Mouse (Mus musculus) stomach, postnatal 0 days (tissue): ENCODE data around the gene Dok3. TPM values are rescaled to one million over a fixed set of nuclear protein-coding genes. Genes with fewer than 3 reads are reported as not detected.

Source experiments
- ATAC-seq: fragments of 200-750 bp; cut with Nextera tagmentation; 2 replicates; pipeline ENCODE4 v1.8.0; 2017; ENCODE audit not compliant: low FRiP score, low TSS enrichment
- DNase-seq: peaks from one replicate; pipeline ENCODE4 v3.0.0-alpha.2; 2016; ENCODE audit warnings: low spot score
- H3K27ac ChIP-seq: fragments of 300-500 bp; sonication (generic); replicated peaks from 2 replicates; pipeline ENCODE4 v1.5.1; 2014; ENCODE audit warnings: mild to moderate bottlenecking, control low read depth
- H3K27me3 ChIP-seq: fragments of 300-500 bp; sonication (generic); 2 replicates; pipeline ENCODE4 v1.6.1; 2014; ENCODE audit warnings: low read length; ENCODE audit not compliant: control insufficient read depth, insufficient read depth
- H3K36me3 ChIP-seq: fragments of 300-500 bp; sonication (generic); 2 replicates; pipeline ENCODE4 v1.6.1; 2014; ENCODE audit warnings: low read length, mixed read lengths; ENCODE audit not compliant: control insufficient read depth, insufficient read depth
- H3K4me1 ChIP-seq: fragments of 300-500 bp; sonication (generic); replicated peaks from 2 replicates; pipeline ENCODE4 v1.6.1; 2014; ENCODE audit warnings: antibody characterized with exemption; ENCODE audit not compliant: control insufficient read depth, insufficient read depth
- H3K4me2 ChIP-seq: fragments of 300-500 bp; sonication (generic); replicated peaks from 2 replicates; pipeline ENCODE4 v1.6.1; 2014; ENCODE audit warnings: low read depth, mild to moderate bottlenecking, control low read depth, moderate library complexity
- H3K4me3 ChIP-seq: fragments of 300-500 bp; sonication (generic); 2 replicates; pipeline ENCODE4 v1.5.1; 2014; ENCODE audit warnings: low read depth, low read length, control low read depth
- H3K9ac ChIP-seq: fragments of 300-500 bp; sonication (generic); 2 replicates; pipeline ENCODE4 v1.6.1; 2014; ENCODE audit warnings: mild to moderate bottlenecking, low read length, control low read depth, mixed read lengths
- H3K9me3 ChIP-seq: fragments of 300-500 bp; sonication (generic); 2 replicates; pipeline ENCODE4 v1.6.1; 2016; ENCODE audit warnings: low read length; ENCODE audit not compliant: control insufficient read depth
- CTCF ChIP-seq: IDR thresholded peaks from 2 replicates; pipeline ENCODE4 v1.5.1; 2016; ENCODE audit warnings: antibody characterized with exemption, low read depth, mild to moderate bottlenecking, moderate library complexity
- EP300 ChIP-seq: optimal IDR thresholded peaks from 2 replicates; pipeline ENCODE3; 2016; ENCODE audit warnings: antibody characterized with exemption
- WGBS: fragments of 180-500 bp; shearing (Covaris S2); extraction: QIAGEN DNeasy Blood & Tissue Kit; methylation state at CpG from one replicate; pipeline ENCODE4 v1.1.7; 2014; 5-methylcytosine and 5-hydroxymethylcytosine counted together
- polyA plus RNA-seq: library from polyadenylated mRNA; unstranded; fragments of >200 nt; fragmentation: Nextera tagmentation; extraction: Ambion mirVana; gene quantifications from 2 replicates; pipeline ENCODE4 v1.2.1, GENCODE M21; 2015

Dok3 gene
- polyA plus RNA-seq, 1 experiment from 2014 or later, result 1.3 TPM

DNA sequence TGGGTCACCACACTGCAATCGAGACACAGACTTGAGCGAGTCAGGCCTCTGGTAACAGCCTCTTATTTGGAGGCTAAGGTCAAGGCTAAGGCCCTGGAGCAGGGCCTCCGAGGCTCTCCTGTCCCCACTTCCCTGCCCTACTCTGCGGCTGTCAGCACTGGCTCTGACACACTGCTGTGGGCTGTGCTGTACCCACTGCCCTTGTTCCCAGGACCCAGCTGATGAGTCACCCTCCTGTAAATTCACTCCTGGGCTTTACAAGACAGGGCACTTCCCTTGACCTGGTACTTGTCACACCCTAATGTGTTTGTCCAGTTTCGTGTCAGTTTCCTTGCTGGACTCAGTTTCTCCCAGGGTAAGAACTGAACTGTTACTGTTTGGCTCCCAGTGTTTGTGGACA is 19.3 kb upstream of the Dok3 start:
- TF ChIP-seq EP300 (no peak), CTCF (no peak)
- peak; percentile 38; the same call in 1 of the 2 replicates for ATAC-seq
- Histone ChIP-seq H3K9ac (no peak overlapping the region), H3K27ac (no peak overlapping the region), H3K4me3 (no peak overlapping the region), H3K27me3 (no peaks in the 10 kb centered on the region), H3K36me3 (peaks cover 28% of the 10 kb centered on the region), H3K4me2 (no peak overlapping the region), H3K4me1 (no peaks in the 10 kb centered on the region), H3K9me3 (no peaks in the 10 kb centered on the region)
- WGBS, result 80% methylated on average over 5 of the region's 5 CpGs
- no peak for DNase-seq

DNA sequence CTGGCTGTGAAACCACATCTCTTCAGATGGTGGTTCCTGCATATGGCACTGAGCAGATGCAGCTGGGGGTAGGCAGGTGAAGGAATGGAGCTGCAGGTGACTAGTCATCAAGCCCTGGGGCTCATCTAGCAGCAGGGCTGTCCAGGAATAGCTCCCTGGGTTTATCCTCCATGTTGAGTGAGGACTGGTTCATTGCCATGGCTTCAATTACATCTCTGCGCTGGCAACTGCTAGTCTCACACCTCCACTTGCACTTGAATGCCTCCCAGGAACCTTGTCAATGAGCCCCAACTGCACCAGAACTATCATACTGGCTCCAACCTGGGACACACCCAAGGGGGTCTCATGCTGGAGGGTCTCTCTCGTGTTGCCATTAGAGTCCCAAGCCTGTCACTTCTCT is 18.8 kb upstream of the Dok3 start:
- Histone ChIP-seq H3K36me3 (peaks cover 31% of the 10 kb centered on the region), H3K4me2 (no peak overlapping the region), H3K27ac (no peak overlapping the region), H3K4me3 (no peak overlapping the region), H3K9me3 (no peaks in the 10 kb centered on the region), H3K9ac (no peak overlapping the region), H3K4me1 (no peaks in the 10 kb centered on the region), H3K27me3 (no peaks in the 10 kb centered on the region)
- ATAC-seq (no peak), DNase-seq (no peak)
- TF ChIP-seq CTCF, result no peak
- no peak for TF ChIP-seq EP300
- 93% methylated on average over 2 of the region's 2 CpGs for WGBS

DNA sequence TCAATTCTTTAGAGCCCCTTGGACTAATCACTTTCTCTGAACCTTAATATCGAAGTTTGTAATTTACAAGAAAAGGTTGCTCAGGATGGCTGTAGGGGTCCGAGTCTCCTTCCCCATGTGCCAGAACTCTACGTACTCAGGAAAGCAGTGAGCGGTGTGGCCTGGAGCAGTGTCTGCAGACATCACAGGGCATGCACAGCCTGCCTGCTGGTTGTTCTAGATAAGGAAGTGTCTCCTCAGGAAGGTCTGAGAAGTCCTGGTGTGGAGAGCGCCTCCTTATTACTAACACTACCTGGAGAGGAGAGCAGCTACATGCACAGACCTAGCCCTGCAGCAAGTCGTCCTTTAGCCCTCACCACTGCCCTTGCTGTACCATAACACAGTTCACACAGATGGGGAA is 15.7 kb upstream of the Dok3 start:
- no peak overlapping the region for H3K4me3 ChIP-seq
- 92% methylated on average over 6 of the region's 6 CpGs for WGBS
- ATAC-seq (no peak), DNase-seq (no peak)
- peaks cover 39% of the 10 kb centered on the region for H3K36me3 ChIP-seq
- H3K4me2 ChIP-seq, result no peak overlapping the region
- H3K27me3 ChIP-seq, result no peaks in the 10 kb centered on the region
- H3K9me3 ChIP-seq, result no peaks in the 10 kb centered on the region
- TF ChIP-seq CTCF, result no peak
- TF ChIP-seq EP300, result no peak
- H3K27ac ChIP-seq, result no peak overlapping the region
- no peaks in the 10 kb centered on the region for H3K4me1 ChIP-seq
- H3K9ac ChIP-seq, result no peak overlapping the region

DNA sequence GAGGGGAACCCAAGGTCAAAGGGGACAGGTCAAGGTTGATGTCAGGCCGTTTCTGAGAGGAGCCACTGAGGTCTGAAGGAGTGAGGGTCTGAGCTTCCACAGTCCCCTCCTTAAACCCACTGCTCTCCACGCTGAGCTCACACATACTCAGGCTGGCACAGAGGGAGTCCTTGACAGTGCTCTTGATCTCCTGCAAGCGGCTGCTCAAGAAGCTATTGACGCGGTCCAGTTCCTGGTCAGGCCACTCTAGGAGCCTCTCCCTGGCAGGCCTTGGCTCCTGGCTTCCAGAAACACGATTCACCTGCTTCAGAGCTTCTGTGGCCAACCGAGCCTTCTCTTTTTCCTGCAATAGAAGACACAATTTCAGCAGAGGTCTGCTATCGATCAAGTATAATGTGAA is 14.4 kb upstream of the Dok3 start:
- Histone ChIP-seq H3K36me3 (peaks cover 34% of the 10 kb centered on the region), H3K4me3 (no peak overlapping the region), H3K4me1 (no peaks in the 10 kb centered on the region), H3K4me2 (no peak overlapping the region), H3K27me3 (no peaks in the 10 kb centered on the region), H3K9me3 (no peaks in the 10 kb centered on the region), H3K27ac (no peak overlapping the region), H3K9ac (no peak overlapping the region)
- no peak for TF ChIP-seq CTCF
- no peak for TF ChIP-seq EP300
- ATAC-seq (no peak), DNase-seq (no peak)
- 84% methylated on average over 8 of the region's 8 CpGs for WGBS

DNA sequence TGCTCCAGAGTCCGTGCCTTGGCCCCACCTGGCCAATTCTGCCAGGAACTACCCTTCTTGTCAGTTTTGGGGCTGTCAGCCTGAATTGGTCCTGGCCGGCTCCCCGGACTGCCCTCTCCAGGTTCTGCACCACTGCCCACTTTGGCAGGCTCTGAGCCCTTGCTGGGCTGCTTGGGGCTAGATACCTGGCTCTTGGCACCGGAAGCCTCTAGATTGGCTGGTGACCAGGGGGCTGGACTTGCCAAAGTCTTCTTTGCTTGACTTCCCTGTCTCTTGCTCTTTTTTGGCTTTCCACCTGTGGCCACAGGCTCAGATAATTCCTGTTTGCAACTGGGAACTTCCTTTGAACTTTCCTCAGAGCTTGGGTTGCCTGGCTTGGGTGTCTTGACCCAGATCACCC is 13.8 kb upstream of the Dok3 start:
- H3K36me3 ChIP-seq, result peaks cover 34% of the 10 kb centered on the region
- no peak for TF ChIP-seq EP300
- TF ChIP-seq CTCF, result no peak
- no peaks in the 10 kb centered on the region for H3K4me1 ChIP-seq

DNA sequence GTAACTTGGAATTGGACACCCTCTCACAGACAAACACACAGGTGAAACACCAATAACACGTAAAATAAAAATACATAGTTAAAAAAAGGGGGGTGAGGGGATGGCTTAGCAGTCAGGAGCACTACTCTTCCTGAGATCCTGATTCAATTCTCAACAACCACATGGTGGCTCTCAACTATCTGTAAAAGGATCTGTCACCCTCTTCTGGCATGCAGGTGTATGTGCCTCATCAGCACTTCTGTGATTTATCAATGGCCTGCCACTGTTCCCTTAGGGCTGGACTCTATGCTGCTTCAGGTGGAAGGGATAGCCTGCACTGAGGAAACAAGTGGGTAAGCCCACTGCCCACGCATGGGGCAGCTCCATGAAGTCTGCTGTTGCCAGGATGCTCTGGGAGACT is 11.8 kb upstream of the Dok3 start:
- 88% methylated on average over 2 of the region's 2 CpGs for WGBS
- peaks cover 34% of the 10 kb centered on the region for H3K36me3 ChIP-seq
- H3K9ac ChIP-seq, result no peak overlapping the region
- H3K27me3 ChIP-seq, result no peaks in the 10 kb centered on the region
- no peak overlapping the region for H3K4me3 ChIP-seq
- no peak overlapping the region for H3K27ac ChIP-seq
- H3K4me1 ChIP-seq, result no peaks in the 10 kb centered on the region
- no peaks in the 10 kb centered on the region for H3K9me3 ChIP-seq
- no peak for TF ChIP-seq CTCF
- no peak for TF ChIP-seq EP300
- H3K4me2 ChIP-seq, result no peak overlapping the region
- ATAC-seq, result no peak
- no peak for DNase-seq

More for the DNA sequence above, 13.8 kb upstream of the Dok3 start:
- H3K4me2 ChIP-seq, result no peak overlapping the region
- ATAC-seq, result no peak
- no peak overlapping the region for H3K9ac ChIP-seq
- no peak overlapping the region for H3K27ac ChIP-seq
- no peak overlapping the region for H3K4me3 ChIP-seq
- no peak for DNase-seq
- H3K9me3 ChIP-seq, result no peaks in the 10 kb centered on the region
- 96% methylated on average over 4 of the region's 4 CpGs for WGBS
- no peaks in the 10 kb centered on the region for H3K27me3 ChIP-seq
